Mouse (Mus musculus): ENCODE measurements around the gene Tfap4.

GRCm38 (mm10) chr16:4585642-4586530, 26.2 kb upstream of the Tfap4 start:
- TF ChIP-seq CTCF (IDR thresholded peaks at IDR 0.05; ENCODE audit: low read depth): no peak
- TF ChIP-seq EP300 (IDR thresholded peaks at IDR 0.05; ENCODE audit: low read depth): no peak

All from liver, embryonic 14.5 days (tissue).